Mouse (Mus musculus): ENCODE results near the gene Exoc3.
A peak's percentile ranks its signal among the peaks of the same experiment; 100 is the strongest.

DNA sequence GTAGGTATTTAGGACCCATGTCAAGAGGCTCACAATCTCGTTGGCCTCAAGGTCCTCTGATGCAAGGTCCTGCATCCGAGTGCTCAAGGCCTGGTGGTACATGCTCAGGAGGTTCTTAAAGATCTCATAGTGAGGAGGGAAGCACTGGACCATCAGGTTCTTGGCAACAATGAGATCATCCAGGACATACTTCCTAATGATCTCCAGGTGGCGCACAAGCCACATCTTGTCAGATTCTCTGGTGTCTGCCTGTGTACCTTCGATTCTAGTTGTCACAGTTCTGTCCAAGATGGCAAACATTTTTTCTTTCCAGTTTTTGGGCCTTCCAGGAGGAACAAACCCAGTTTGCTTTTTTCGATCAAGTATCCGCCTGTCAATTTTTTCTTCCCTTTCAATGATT, 15.9 kb downstream of the Exoc3 start:
- TF ChIP-seq EP300 (IDR thresholded peaks at IDR 0.05; ENCODE audit: low read depth) (no peak), CTCF (IDR thresholded peaks at IDR 0.05; ENCODE audit: low read depth) (peak; percentile 64)
